Mouse (Mus musculus) stomach, postnatal 0 days (tissue): ENCODE data around the gene Lrrk1.

Source experiments
- CTCF ChIP-seq: IDR thresholded peaks from 2 replicates; pipeline ENCODE4 v1.5.1; 2016; ENCODE audit warnings: antibody characterized with exemption, low read depth, mild to moderate bottlenecking, moderate library complexity
- EP300 ChIP-seq: optimal IDR thresholded peaks from 2 replicates; pipeline ENCODE3; 2016; ENCODE audit warnings: antibody characterized with exemption

DNA sequence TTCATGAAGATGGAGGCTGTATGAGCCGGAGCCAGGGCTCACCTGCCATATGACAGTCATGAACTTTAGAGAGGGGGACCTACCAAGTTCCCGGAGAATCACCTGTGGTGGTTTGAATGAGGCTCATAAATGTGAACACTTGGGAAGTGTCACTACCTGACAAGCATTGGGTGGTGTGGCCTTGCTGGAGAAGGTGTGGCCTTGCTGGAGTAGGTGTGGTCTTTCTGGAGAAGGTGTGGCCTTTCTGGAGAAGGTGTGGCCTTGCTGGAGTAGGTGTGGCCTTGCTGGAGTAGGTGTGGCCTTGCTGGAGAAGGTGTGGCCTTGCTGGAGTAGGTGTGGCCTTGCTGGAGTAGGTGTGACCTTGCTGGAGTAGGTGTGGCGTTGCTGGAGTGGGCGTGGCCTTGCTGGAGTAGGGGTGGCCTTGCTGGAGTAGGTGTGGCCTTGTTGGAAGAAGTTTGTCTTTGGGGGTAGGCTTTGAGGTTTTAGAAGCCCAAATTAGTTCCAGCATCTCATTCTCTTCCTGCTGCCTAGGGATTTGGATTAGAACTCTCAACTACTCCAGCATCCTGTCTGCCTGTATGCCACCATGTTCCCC lies 54.1 kb downstream of the Lrrk1 start:
- TF ChIP-seq CTCF (no peak), EP300 (no peak)
